Mouse (Mus musculus): ENCODE results near the gene Il22ra1. TPM values are rescaled to one million over a fixed set of nuclear protein-coding genes. Genes with fewer than 3 reads are reported as not detected.

Il22ra1 gene
- polyA plus RNA-seq, 1 experiment from 2014 or later = not detected

GRCm38 (mm10) chr4:135787271-135787670 lies 59.3 kb downstream of the Il22ra1 start:
- Histone ChIP-seq H3K4me2 (ENCODE audit: low read length) (no peak overlapping the region), H3K27ac (replicated peaks; ENCODE audit: low read depth, low read length) (no peak overlapping the region), H3K27me3 (ENCODE audit: control insufficient read depth, insufficient read depth, low read length) (no peaks in the 10 kb centered on the region), H3K4me1 (ENCODE audit: control insufficient read depth, insufficient read depth, low read length) (no peaks in the 10 kb centered on the region), H3K9me3 (ENCODE audit: control insufficient read depth, low read length) (no peaks in the 10 kb centered on the region), H3K36me3 (ENCODE audit: control insufficient read depth, insufficient read depth, low read length) (no peaks in the 10 kb centered on the region), H3K9ac (replicated peaks; ENCODE audit: low read length) (no peak overlapping the region), H3K4me3 (replicated peaks; ENCODE audit: low read depth, low read length) (no peak overlapping the region)
- DNase-seq (no peak), ATAC-seq (ENCODE audit: low FRiP score, low TSS enrichment) (no peak)
- 79% methylated on average over 6 of the region's 6 CpGs for WGBS

- H3K36me3 ChIP-seq (ENCODE audit: control insufficient read depth, insufficient read depth, low read length) = no peaks in the 10 kb centered on the region
- H3K27me3 ChIP-seq (ENCODE audit: control insufficient read depth, insufficient read depth, low read length) = no peaks in the 10 kb centered on the region
- no peak overlapping the region for H3K9ac ChIP-seq (replicated peaks; ENCODE audit: low read length)
- no peak for DNase-seq
- WGBS = 77% methylated on average over 2 of the region's 2 CpGs
- H3K4me2 ChIP-seq (ENCODE audit: low read length) = no peak overlapping the region
- no peaks in the 10 kb centered on the region for H3K4me1 ChIP-seq (ENCODE audit: control insufficient read depth, insufficient read depth, low read length)
- no peak for ATAC-seq (ENCODE audit: low FRiP score, low TSS enrichment)
- H3K9me3 ChIP-seq (ENCODE audit: control insufficient read depth, low read length) = no peaks in the 10 kb centered on the region
- no peak overlapping the region for H3K27ac ChIP-seq (replicated peaks; ENCODE audit: low read depth, low read length)
- H3K4me3 ChIP-seq (replicated peaks; ENCODE audit: low read depth, low read length) = no peak overlapping the region
Observed at GRCm38 (mm10) chr4:135789135-135789534, 61.2 kb downstream of the Il22ra1 start.

GRCm38 (mm10) chr4:135792821-135793220 lies 64.8 kb downstream of the Il22ra1 start:
- Histone ChIP-seq H3K4me2 (ENCODE audit: low read length) (no peak overlapping the region), H3K9me3 (ENCODE audit: control insufficient read depth, low read length) (no peaks in the 10 kb centered on the region), H3K27ac (replicated peaks; ENCODE audit: low read depth, low read length) (no peak overlapping the region), H3K9ac (replicated peaks; ENCODE audit: low read length) (no peak overlapping the region), H3K36me3 (ENCODE audit: control insufficient read depth, insufficient read depth, low read length) (no peaks in the 10 kb centered on the region), H3K4me1 (ENCODE audit: control insufficient read depth, insufficient read depth, low read length) (no peaks in the 10 kb centered on the region), H3K27me3 (ENCODE audit: control insufficient read depth, insufficient read depth, low read length) (no peaks in the 10 kb centered on the region), H3K4me3 (replicated peaks; ENCODE audit: low read depth, low read length) (no peak overlapping the region)
- ATAC-seq (ENCODE audit: low FRiP score, low TSS enrichment) = no peak
- DNase-seq = no peak
- 93% methylated on average over 5 of the region's 5 CpGs for WGBS

- no peak overlapping the region for H3K27ac ChIP-seq (replicated peaks; ENCODE audit: low read depth, low read length)
- peak; percentile 47 for DNase-seq
- H3K9ac ChIP-seq (replicated peaks; ENCODE audit: low read length) = no peak overlapping the region
- no peak overlapping the region for H3K4me2 ChIP-seq (ENCODE audit: low read length)
- H3K4me1 ChIP-seq (ENCODE audit: control insufficient read depth, insufficient read depth, low read length) = no peaks in the 10 kb centered on the region
- H3K9me3 ChIP-seq (ENCODE audit: control insufficient read depth, low read length) = no peaks in the 10 kb centered on the region
- 31% methylated on average over 11 of the region's 11 CpGs for WGBS
- H3K27me3 ChIP-seq (ENCODE audit: control insufficient read depth, insufficient read depth, low read length) = no peaks in the 10 kb centered on the region
- ATAC-seq (ENCODE audit: low FRiP score, low TSS enrichment) = no peak
- no peak overlapping the region for H3K4me3 ChIP-seq (replicated peaks; ENCODE audit: low read depth, low read length)
- H3K36me3 ChIP-seq (ENCODE audit: control insufficient read depth, insufficient read depth, low read length) = no peaks in the 10 kb centered on the region
Observed at GRCm38 (mm10) chr4:135797931-135798330, 70.0 kb downstream of the Il22ra1 start.

- ATAC-seq (ENCODE audit: low FRiP score, low TSS enrichment) (no peak), DNase-seq (peak; percentile 94)
- Histone ChIP-seq H3K9ac (replicated peaks; ENCODE audit: low read length) (no peak overlapping the region), H3K9me3 (ENCODE audit: control insufficient read depth, low read length) (no peaks in the 10 kb centered on the region), H3K36me3 (ENCODE audit: control insufficient read depth, insufficient read depth, low read length) (no peaks in the 10 kb centered on the region), H3K4me2 (ENCODE audit: low read length) (no peak overlapping the region), H3K27me3 (ENCODE audit: control insufficient read depth, insufficient read depth, low read length) (no peaks in the 10 kb centered on the region), H3K4me1 (ENCODE audit: control insufficient read depth, insufficient read depth, low read length) (no peaks in the 10 kb centered on the region), H3K27ac (replicated peaks; ENCODE audit: low read depth, low read length) (no peak overlapping the region), H3K4me3 (replicated peaks; ENCODE audit: low read depth, low read length) (no peak overlapping the region)
- WGBS = 14% methylated on average over 8 of the region's 8 CpGs
Observed at GRCm38 (mm10) chr4:135801543-135801942, 73.6 kb downstream of the Il22ra1 start.

Other genes starting within 250 kb of the Il22ra1 start
- gene Stpg1, start 233.4 kb upstream of the Il22ra1 start, polyA plus RNA-seq (2014; fragmentation: Nextera tagmentation; extraction: Ambion mirVana) = 0.68 TPM in 1 of 2 replicates, not detected in the other
- gene Nipal3, start 233.1 kb upstream of the Il22ra1 start, polyA plus RNA-seq (2014; fragmentation: Nextera tagmentation; extraction: Ambion mirVana) = 7.7 and 9.8 TPM in 2 replicates
- 1.5 and 1.6 TPM in 2 replicates for gene Grhl3, start 154.5 kb upstream of the Il22ra1 start, polyA plus RNA-seq (2014; fragmentation: Nextera tagmentation; extraction: Ambion mirVana)
- gene Ifnlr1, start 41.9 kb upstream of the Il22ra1 start, polyA plus RNA-seq (2014; fragmentation: Nextera tagmentation; extraction: Ambion mirVana) = 0.13 and 0.22 TPM in 2 replicates
- 0.13 and 0.16 TPM in 2 replicates for gene Myom3, start 31.5 kb downstream of the Il22ra1 start, polyA plus RNA-seq (2014; fragmentation: Nextera tagmentation; extraction: Ambion mirVana)
- gene Srsf10, start 127.6 kb downstream of the Il22ra1 start, polyA plus RNA-seq (2014; fragmentation: Nextera tagmentation; extraction: Ambion mirVana) = 247 and 266 TPM in 2 replicates
- 90.8 and 122 TPM in 2 replicates for gene Pnrc2, start 145.7 kb downstream of the Il22ra1 start, polyA plus RNA-seq (2014; fragmentation: Nextera tagmentation; extraction: Ambion mirVana)
- 0.17 TPM in 1 of 2 replicates, not detected in the other for gene Cnr2, start 167.2 kb downstream of the Il22ra1 start, polyA plus RNA-seq (2014; fragmentation: Nextera tagmentation; extraction: Ambion mirVana)
- 57.4 and 62.7 TPM in 2 replicates for gene Fuca1, start 192.6 kb downstream of the Il22ra1 start, polyA plus RNA-seq (2014; fragmentation: Nextera tagmentation; extraction: Ambion mirVana)
- gene Hmgcl, start 218.3 kb downstream of the Il22ra1 start, polyA plus RNA-seq (2014; fragmentation: Nextera tagmentation; extraction: Ambion mirVana) = 57.6 and 61.0 TPM in 2 replicates
- 31.8 and 42.5 TPM in 2 replicates for gene Gale, start 235.6 kb downstream of the Il22ra1 start, polyA plus RNA-seq (2014; fragmentation: Nextera tagmentation; extraction: Ambion mirVana)
- 201 and 236 TPM in 2 replicates for gene Lypla2, start 244.5 kb downstream of the Il22ra1 start, polyA plus RNA-seq (2014; fragmentation: Nextera tagmentation; extraction: Ambion mirVana)